Mouse (Mus musculus) monocyte, adult 5-6 weeks (primary cell): ENCODE results near the gene Mark4. TPM values are rescaled to one million over a fixed set of nuclear protein-coding genes. Genes with fewer than 3 reads are reported as not detected.
A peak's percentile ranks its signal among the peaks of the same experiment; 100 is the strongest.

Source experiments
- ATAC-seq: fragments of 153-309, 156-312 bp; replicated peaks from 2 replicates; pipeline ENCODE4 v1.8.0; 2017; ENCODE audit warnings: mild to moderate bottlenecking; ENCODE audit not compliant: low TSS enrichment, insufficient number of reproducible peaks, severe bottlenecking, poor library complexity, low FRiP score
- total RNA-seq: library from RNA; stranded (forward); fragments of 200-1000, 200-491, 200-594 nt; gene quantifications from 3 replicates; pipeline ENCODE4 v1.2.3, GENCODE M21; 2017

Gene Mark4
- total RNA-seq, 1 experiment from 2014 or later = 9.6 TPM

DNA sequence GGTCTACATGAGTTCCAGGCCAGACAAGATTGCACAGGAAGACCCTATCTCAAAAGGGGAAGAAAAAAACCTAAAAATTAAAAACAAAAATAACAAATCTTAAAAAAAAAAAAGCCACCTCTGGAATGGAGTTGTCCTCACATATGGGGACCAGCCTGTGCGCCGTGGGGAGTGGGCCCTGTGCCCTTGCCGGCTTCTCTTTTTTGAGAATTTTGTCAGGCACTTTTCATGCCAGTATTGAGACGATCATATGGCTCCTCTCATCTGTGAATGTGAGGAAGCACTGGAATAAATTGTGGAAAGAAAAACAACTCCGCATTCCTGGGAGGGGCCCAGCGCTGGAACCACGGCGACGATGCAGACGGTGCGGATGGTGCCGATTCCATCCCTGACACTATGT, 9.5 kb downstream of the Mark4 start:
- no peak for ATAC-seq

- no peak for ATAC-seq
Measured at GRCm38 (mm10) chr7:19447689-19448088, 10.9 kb downstream of the Mark4 start.

DNA sequence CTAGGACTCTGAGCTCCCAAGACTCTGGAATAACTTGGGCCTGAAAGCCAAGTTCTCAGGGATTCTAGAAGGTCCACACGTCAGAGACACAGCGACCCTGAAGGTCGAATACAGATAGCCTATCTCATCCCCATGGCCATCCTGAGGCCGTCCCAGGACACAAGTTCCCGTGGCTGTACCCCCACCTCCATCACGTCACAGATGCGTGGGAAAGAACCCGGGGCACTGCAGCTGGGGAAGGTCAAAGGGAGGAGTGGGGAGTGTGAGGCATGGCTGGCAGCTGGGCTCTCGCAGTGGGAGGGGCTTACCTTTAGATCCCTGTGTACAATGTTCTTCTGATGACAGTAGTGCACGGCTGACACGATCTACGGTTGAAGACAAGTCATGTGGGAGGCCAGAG, 13.8 kb downstream of the Mark4 start:
- ATAC-seq = no peak

DNA sequence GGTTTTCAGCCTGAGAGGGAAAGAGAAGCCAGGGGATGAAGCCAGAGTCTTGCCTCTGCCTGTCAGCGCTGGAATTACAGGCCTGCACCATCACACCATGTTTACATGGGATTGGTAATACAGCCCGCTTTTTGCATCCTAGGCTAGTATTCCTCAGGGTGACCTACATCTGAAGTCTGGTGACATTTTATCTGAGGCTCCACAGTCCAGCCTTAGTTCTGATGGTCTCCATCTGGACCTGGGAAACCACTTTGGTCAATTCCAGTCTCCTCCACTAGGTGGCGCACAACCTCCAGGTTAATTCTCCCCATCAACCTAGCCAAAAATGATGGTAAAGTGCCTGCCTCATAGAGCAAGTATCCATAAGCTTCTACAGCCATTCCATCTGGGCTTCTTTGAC, 15.3 kb downstream of the Mark4 start:
- ATAC-seq = peak; percentile 77

DNA sequence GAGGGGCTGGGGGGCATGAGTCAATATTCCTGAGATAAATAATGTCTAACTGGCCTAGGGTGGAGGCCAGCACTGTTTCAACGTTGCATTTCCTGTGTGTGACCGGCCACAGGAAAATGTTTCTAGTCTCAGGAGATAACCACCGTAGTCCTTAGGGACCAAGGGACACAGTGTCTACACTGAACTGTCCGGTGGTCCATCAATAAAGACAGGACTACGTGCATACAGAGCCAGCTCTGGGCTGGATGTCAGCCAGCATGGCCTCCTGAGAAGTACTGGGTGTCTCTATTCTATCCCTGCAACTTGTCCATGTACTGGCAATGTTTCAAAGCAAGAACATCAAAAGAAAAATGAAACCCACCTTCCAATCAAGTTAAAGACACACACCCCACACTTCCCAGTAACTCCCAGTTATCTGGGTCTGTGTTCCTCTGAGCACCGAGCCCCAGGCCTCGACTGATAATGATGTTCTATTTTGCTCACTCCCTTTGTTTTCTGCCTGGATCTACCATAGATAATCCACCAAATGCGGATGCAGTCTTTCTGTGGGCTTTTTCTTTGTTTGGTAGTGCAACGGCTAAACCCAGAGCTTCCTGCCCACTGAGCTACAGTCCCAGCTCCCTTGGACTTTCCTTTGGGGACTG, 17.1 kb downstream of the Mark4 start:
- ATAC-seq = no peak

DNA sequence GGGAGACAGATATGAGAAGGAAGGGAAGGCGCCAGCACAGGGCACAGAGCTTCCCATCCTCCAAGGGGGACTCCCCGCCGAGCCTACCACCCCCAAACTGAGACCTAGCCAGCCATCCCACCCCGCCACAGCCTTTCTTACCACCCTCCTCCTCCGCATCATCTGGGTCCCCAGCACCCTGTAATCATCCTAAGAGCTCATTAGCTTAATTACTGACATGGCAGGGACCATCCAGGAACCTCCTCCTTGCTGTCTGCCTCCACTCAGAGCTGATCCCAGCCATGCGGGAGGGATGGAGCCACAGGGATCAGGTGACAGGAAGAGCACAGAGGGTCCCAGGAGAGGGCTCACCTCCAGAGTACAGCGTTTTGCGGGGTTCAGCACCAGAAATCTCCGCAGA, 21.6 kb downstream of the Mark4 start:
- ATAC-seq = no peak

GRCm38 (mm10) chr7:19436276-19436675, 22.3 kb downstream of the Mark4 start:
- ATAC-seq = no peak

GRCm38 (mm10) chr7:19432475-19432874, 26.1 kb downstream of the Mark4 start:
- no peak for ATAC-seq

GRCm38 (mm10) chr7:19430402-19430801, 28.2 kb downstream of the Mark4 start:
- ATAC-seq = no peak

- ATAC-seq = no peak
Measured at GRCm38 (mm10) chr7:19429726-19430125, 28.9 kb downstream of the Mark4 start.

- no peak for ATAC-seq
Measured at GRCm38 (mm10) chr7:19427999-19428650, 30.5 kb downstream of the Mark4 start.

- no peak for ATAC-seq
Measured at GRCm38 (mm10) chr7:19426888-19427287, 31.7 kb downstream of the Mark4 start.

DNA sequence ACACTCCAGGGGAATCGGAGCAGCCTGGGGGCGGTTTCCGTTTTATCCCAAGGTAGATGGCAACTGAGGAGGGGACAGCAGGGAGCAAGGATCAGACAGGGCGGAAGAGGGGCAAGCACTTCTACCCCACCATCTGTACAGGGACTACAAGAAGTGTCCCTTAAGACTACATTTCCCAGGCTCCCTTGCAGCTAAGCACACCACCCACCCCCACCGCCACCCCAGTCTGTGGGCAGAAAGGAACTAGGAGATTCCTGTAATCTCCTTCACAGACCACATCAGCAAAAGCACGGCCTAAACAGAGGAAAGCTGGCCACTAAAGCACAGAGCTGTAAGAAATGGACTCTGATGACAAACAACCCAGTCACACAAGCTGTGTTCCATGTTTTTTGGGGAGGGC, 32.3 kb downstream of the Mark4 start:
- no peak for ATAC-seq

DNA sequence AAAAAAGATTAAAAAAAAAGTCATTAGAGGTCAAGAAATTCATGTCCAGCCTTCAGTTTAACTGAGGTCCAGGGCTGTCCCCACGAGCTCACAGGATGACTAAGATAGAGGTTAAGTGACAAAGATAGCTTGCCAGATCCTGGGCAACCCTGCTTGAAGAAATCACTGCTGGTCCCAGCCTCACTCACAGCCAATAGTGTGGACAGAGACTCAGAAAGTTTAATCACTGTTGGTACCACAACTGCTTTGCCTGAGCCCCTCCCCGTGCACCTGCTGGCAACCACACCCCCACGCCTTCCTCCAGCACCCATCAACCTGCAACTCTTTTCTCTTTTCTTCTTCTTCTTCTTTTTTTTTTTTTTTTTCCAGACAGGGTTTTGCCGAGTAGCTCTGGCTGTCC, 34.6 kb downstream of the Mark4 start:
- ATAC-seq = no peak

- no peak for ATAC-seq
Measured at GRCm38 (mm10) chr7:19423083-19423482, 35.5 kb downstream of the Mark4 start.

DNA sequence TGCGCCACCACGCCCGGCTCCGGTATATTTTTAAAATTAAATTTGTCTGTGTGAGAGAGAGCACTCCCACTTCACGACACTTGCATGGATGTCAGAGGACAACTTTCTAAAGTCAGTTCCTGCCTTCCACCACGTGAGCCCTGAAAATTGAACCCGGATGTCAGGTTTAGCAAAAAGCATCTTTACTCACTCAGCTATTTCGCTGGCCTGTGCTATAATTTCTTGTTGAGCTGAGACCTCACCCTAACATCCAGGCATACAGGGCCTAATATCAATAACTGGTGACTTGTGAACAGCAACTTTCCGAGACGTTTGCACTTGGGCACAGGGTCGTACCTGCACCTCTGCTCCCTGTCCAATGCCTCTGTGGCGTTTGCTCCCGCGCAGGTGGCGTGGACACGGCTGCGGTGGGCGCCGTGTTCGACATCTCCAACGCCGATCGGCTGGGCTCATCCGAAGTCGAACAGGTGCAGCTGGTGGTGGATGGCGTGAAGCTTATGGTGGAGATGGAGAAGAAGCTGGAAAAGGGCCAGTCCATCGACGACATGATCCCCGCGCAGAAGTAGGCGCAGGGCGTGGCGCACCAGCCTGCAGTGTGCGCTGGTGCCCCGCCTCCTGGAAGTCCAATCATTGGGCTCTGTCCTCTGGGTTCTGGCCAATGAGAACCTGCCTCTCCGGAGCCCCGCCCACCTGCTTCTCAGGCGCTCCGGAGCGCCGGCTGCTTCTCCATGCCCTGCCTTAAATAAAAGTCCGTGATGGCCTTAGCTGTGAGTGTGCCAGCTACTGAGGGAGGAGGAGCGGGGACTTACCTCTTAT, 37.6 kb downstream of the Mark4 start:
- ATAC-seq = peak; percentile 92

DNA sequence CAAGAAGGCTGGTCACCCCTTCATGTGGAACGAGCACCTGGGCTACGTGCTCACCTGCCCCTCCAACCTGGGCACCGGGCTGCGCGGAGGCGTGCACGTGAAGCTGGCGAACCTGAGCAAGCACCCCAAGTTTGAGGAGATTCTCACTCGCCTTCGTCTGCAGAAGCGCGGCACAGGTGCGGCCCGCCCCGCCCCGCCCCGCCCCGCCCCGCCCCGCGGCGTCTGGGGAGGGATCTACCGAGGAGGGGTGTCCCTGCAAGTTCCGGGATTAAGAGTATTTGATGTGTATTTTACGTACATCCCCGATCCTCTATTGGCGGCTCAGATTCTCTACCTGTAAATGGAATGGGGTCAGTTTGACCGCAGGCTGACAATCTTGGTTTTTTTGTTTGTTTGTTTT, 38.5 kb downstream of the Mark4 start:
- no peak for ATAC-seq

- ATAC-seq = 0 out of 2 replicates have a peak, but pooled peaks have one; percentile 11
Measured at GRCm38 (mm10) chr7:19416590-19416989, 42.0 kb downstream of the Mark4 start.

GRCm38 (mm10) chr7:19413525-19413924, 45.1 kb downstream of the Mark4 start:
- no peak for ATAC-seq

DNA sequence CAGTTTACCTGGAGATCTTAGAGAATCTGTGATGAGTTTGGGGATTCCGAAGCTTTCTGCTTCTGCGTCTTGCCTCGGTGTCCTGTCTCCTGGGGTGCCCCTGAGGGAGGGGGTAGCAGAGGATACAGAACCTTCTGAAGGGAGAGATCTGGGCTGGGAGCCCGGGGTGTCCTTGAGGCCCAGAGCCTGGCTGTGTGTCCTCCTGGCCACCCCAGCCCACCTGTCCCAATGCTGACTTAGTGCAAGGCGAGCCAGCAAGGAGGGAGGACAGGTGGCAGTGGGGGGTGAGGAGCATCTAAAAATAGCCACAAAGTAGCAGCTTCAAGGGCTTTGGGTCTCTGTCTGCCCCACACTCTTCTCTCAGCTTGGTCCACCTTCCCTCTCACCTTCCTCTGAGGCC, 46.8 kb downstream of the Mark4 start:
- no peak for ATAC-seq
